Mouse (Mus musculus): ENCODE results near the gene Cetn4. TPM values are rescaled to one million over a fixed set of nuclear protein-coding genes. Genes with fewer than 3 reads are reported as not detected.

The Cetn4 gene
- total RNA-seq, 2 experiments from 2014 or later = 5.5 to 8.3 TPM

GRCm38 (mm10) chr3:37311897-37312369, 575 bp downstream of the Cetn4 start:
- peak in 1 of 2 experiments; percentile 10 for DNase-seq (ENCODE audit: low spot score in 2 of 2)
- intact Hi-C loops (cut with DNase I) = loop anchor here (5.0 kb wide), 1 partner anchor 105 kb away; the partner anchor contains the start of gene Spata5

GRCm38 (mm10) chr3:37303392-37304139, 8.9 kb downstream of the Cetn4 start:
- no peak for DNase-seq (ENCODE audit: low spot score in 2 of 2)
- intact Hi-C loops (cut with DNase I) = no loop called here

- peak; percentile 25 to 35 for DNase-seq (ENCODE audit: low spot score in 2 of 2)
- intact Hi-C loops (cut with DNase I) = no loop called here
Observed at GRCm38 (mm10) chr3:37302685-37303084, 9.8 kb downstream of the Cetn4 start.

DNA sequence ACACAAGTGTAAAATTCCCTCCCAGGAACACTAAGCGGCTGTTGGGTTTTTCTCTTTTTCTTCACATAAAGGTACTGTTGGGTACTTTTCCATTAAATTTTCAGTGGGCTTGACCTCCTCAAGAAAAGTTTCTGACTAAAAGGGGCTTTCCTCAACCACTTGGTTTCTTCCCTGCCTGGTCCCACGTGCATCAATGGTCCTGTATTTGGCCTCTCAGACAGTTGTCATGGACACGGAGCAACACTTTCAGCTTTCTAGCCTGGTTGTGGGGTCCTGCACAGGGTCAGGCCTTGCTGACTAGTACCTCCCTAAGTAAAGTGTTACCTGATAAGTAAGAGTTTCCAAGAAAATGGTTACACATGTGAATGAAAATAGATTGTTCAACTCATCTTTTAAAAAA, 13.0 kb downstream of the Cetn4 start:
- intact Hi-C loops (cut with DNase I) = no loop called here
- no peak for DNase-seq (ENCODE audit: low spot score in 2 of 2)

DNA sequence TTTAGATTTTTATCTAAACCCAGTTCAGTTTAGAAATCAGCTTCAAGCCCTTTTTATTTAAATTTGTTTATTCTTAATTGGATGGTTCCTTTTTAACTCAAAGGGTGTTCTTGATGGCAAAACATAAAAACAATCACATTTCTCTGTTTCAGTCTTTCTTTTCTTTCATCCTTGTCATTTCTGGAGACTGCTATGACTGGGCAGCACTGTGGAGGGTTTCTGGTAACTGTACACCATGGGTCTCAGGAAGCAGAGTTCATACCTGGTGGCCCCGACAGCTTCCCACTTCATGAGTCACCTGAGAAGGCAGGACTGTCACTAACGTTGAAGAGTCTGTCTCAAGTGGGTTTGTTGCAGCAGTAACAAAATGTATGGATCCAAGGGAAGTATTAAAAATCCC, 19.9 kb downstream of the Cetn4 start:
- intact Hi-C loops (cut with DNase I) = no loop called here

DNA sequence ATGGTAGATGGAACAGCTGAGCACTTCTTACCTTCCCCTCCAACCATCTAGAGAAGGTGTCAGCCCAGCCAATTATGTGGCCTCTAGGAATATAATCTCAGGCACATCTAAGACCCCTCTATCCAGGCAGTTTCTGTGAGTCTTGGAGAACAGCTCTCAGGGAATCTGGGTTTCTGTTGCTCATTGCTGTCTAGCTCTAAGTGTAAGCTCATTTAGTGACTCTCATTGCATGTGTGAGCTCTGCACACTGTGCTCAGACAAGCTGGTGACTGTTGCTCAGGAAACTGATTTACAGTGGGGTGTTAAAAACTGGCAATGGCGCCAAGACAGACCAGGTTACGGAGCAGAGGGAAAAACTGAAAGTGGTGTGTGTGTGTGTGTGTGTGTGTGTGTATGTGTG, 20.6 kb downstream of the Cetn4 start:
- DNase-seq (ENCODE audit: low spot score in 2 of 2) = no peak
- intact Hi-C loops (cut with DNase I) = no loop called here

More for the DNA sequence above, 19.9 kb downstream of the Cetn4 start:
- DNase-seq (ENCODE audit: low spot score in 2 of 2) = no peak

GRCm38 (mm10) chr3:37290881-37291541, 21.5 kb downstream of the Cetn4 start:
- intact Hi-C loops (cut with DNase I) = no loop called here
- peak in 1 of 2 experiments; percentile 11 for DNase-seq (ENCODE audit: low spot score in 2 of 2)

- intact Hi-C loops (cut with DNase I) = no loop called here
Observed at GRCm38 (mm10) chr3:37289237-37289636, 23.3 kb downstream of the Cetn4 start.

DNA sequence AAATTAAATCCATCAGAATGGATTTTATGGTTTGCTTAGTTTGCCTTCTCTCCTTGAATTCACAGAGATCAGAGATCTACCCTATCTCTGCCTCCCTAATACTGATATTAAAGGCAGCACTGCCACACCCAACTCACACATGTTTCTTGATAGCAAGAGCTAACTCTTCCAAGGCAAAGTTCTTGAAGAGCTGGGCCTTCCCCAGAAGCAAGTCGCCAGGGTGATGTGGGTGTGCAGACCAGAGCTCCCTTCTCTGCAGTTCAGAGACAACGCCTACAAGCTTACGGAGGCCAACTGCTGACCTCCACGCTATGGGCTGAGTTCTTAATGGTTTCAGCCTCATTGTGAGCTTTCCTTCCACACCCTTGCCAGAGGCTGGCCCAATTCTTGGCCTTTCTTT, 29.3 kb downstream of the Cetn4 start:
- no peak for DNase-seq (ENCODE audit: low spot score in 2 of 2)
- intact Hi-C loops (cut with DNase I) = no loop called here

More at GRCm38 (mm10) chr3:37289237-37289636, 23.3 kb downstream of the Cetn4 start:
- no peak for DNase-seq (ENCODE audit: low spot score in 2 of 2)

GRCm38 (mm10) chr3:37282299-37282922, 30.1 kb downstream of the Cetn4 start:
- no peak for DNase-seq (ENCODE audit: low spot score in 2 of 2)
- intact Hi-C loops (cut with DNase I) = no loop called here

DNA sequence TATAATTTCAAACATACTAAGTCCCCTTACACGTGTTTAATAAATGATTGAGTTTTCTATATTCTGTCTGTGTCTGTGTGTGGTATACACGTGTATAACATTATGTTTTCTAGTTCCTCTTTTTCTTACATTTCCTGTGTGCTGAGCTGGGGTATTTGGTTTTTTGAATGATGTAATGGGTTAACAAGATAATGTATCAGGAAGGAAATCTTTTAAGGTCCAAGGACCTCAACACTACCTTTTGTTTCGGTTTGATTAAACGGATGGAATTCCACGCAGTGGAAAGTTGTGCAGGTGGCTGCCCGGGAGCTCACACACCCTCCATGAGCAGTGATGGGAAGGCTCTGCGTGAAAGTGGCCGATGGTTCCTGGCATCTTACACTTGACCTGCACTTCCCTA, 31.6 kb downstream of the Cetn4 start:
- intact Hi-C loops (cut with DNase I) = no loop called here

GRCm38 (mm10) chr3:37280221-37280620, 32.3 kb downstream of the Cetn4 start:
- no peak for DNase-seq (ENCODE audit: low spot score in 2 of 2)
- intact Hi-C loops (cut with DNase I) = no loop called here

More for the DNA sequence above, 31.6 kb downstream of the Cetn4 start:
- DNase-seq (ENCODE audit: low spot score in 2 of 2) = no peak

DNA sequence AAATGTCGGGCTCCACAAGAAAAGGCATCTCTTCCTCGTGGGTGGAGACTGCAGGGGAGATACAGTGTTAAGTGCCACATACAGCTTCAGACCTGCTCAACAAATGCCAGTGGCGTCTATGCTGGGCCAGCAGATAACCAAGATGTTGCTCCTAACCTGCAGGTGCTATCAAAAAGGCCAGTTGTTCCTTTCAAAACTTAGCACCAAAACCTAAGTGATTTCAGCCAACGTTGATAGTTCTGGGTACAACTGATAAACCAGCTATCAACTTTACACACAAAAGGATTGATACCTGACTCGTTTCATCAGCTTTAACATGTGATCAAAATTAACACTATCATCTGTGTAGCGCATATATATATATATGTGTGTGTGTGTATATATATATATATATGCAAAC, 37.8 kb downstream of the Cetn4 start:
- intact Hi-C loops (cut with DNase I) = no loop called here
- DNase-seq (ENCODE audit: low spot score in 2 of 2) = no peak

- intact Hi-C loops (cut with DNase I) = no loop called here
- DNase-seq (ENCODE audit: low spot score in 2 of 2) = no peak
Observed at GRCm38 (mm10) chr3:37273092-37273491, 39.4 kb downstream of the Cetn4 start.

GRCm38 (mm10) chr3:37271209-37271608, 41.3 kb downstream of the Cetn4 start:
- peak; percentile 77 to 80 for DNase-seq (ENCODE audit: low spot score in 2 of 2)
- intact Hi-C loops (cut with DNase I) = loop anchor here (1.0 kb wide), 1 partner anchor 52 kb away; no protein-coding TSS in a partner anchor

- intact Hi-C loops (cut with DNase I) = no loop called here
Observed at GRCm38 (mm10) chr3:37269926-37270325, 42.6 kb downstream of the Cetn4 start.

DNA sequence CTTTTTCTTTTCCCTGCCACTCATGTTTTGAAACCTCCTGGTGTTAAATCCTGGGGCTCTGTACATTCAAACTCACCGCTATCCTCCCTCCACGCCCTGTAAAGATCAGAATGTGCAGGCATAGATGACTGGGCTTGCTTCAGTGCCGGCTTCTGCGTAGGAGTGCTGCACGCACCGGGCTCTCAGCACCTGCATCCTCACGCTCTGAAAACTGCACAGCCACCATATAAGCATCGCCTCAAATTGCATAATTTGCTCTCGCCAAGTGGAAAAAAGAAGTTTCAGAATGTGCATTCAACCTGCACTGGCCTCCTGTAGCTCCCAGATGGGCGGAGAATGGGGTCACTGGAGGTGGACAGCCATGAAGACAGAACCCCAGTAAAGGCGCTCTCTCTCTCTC, 44.2 kb downstream of the Cetn4 start:
- DNase-seq (ENCODE audit: low spot score in 2 of 2) = peak; percentile 13 to 42
- intact Hi-C loops (cut with DNase I) = no loop called here

More at GRCm38 (mm10) chr3:37269926-37270325, 42.6 kb downstream of the Cetn4 start:
- DNase-seq (ENCODE audit: low spot score in 2 of 2) = no peak

GRCm38 (mm10) chr3:37259331-37259999, 53.0 kb downstream of the Cetn4 start:
- intact Hi-C loops (cut with DNase I) = no loop called here
- DNase-seq (ENCODE audit: low spot score in 2 of 2) = peak; percentile 67 to 82

DNA sequence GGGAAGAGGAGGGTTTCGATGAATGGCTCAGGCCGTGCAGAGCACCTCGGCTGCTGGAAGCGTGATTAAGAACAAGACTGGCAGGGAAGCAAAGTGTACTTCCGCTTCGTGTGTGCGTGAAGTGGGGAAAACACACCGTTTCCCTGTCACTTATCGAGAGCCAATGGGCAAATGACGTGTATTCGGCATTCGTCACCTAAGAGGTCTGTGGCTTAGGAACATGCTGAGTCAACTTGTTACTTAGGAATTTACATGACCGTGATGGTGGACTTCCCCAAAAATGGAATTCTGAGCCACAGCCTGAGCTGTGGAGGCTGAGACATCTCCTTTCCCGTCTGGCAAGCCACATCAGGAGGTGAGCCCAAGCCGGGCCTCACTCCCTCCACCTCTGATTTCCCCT, 54.7 kb downstream of the Cetn4 start:
- no peak for DNase-seq (ENCODE audit: low spot score in 2 of 2)
- intact Hi-C loops (cut with DNase I) = no loop called here
